Mouse (Mus musculus) cerebellum, adult 2 months (tissue): ENCODE measurements around the gene Yif1a.

Source experiments
- CTCF ChIP-seq: fragments of 200-500 bp; IDR thresholded peaks from 2 replicates; pipeline ENCODE4 v1.5.1; 2011; ENCODE audit warnings: low read depth, mild to moderate bottlenecking, control low read depth, low read length, moderate library complexity, borderline replicate concordance; ENCODE audit not compliant: insufficient read depth
- POLR2A ChIP-seq: fragments of 200-500 bp; IDR thresholded peaks from 2 replicates; pipeline ENCODE4 v1.6.1; 2011; ENCODE audit warnings: low read length, control low read depth, borderline replicate concordance; ENCODE audit not compliant: insufficient read depth

- TF ChIP-seq CTCF (no peak), POLR2A (no peak)
These were observed 39.0 kb upstream of the Yif1a start for GRCm38 (mm10) chr19:5049325-5049724.
